Mouse (Mus musculus): ENCODE measurements around the gene Rap1b. TPM values are rescaled to one million over a fixed set of nuclear protein-coding genes. Genes with fewer than 3 reads are reported as not detected.

Gene Rap1b
- total RNA-seq, 4 experiments from 2014 or later = 111 to 128 (median 116) TPM

GRCm38 (mm10) chr10:117816721-117817120 lies 29.1 kb downstream of the Rap1b start:
- DNase-seq = no peak

GRCm38 (mm10) chr10:117812501-117812900 lies 33.3 kb downstream of the Rap1b start:
- DNase-seq = no peak

GRCm38 (mm10) chr10:117811555-117811954 lies 34.3 kb downstream of the Rap1b start:
- DNase-seq = no peak

GRCm38 (mm10) chr10:117810506-117810905 lies 35.3 kb downstream of the Rap1b start:
- DNase-seq = no peak

- no peak for DNase-seq
These were observed 37.8 kb downstream of the Rap1b start for GRCm38 (mm10) chr10:117808068-117808467.

- DNase-seq = no peak
These were observed 39.9 kb downstream of the Rap1b start for GRCm38 (mm10) chr10:117805919-117806318.

- no peak for DNase-seq
These were observed 41.7 kb downstream of the Rap1b start for GRCm38 (mm10) chr10:117803870-117804850.

GRCm38 (mm10) chr10:117801886-117802285 lies 43.9 kb downstream of the Rap1b start:
- no peak for DNase-seq

- no peak for DNase-seq
These were observed 46.0 kb downstream of the Rap1b start for GRCm38 (mm10) chr10:117799806-117800205.

GRCm38 (mm10) chr10:117798436-117799035 lies 47.3 kb downstream of the Rap1b start:
- DNase-seq = no peak

- no peak for DNase-seq
These were observed 48.2 kb downstream of the Rap1b start for GRCm38 (mm10) chr10:117797684-117798083.

- no peak for DNase-seq
These were observed 48.7 kb downstream of the Rap1b start for GRCm38 (mm10) chr10:117797106-117797505.

- no peak for DNase-seq
These were observed 49.7 kb downstream of the Rap1b start for GRCm38 (mm10) chr10:117796181-117796580.

GRCm38 (mm10) chr10:117795206-117795605 lies 50.6 kb downstream of the Rap1b start:
- peak; percentile 25 for DNase-seq

GRCm38 (mm10) chr10:117793436-117794030 lies 52.3 kb downstream of the Rap1b start:
- no peak for DNase-seq

GRCm38 (mm10) chr10:117792141-117793091 lies 53.4 kb downstream of the Rap1b start, which contains the start of gene Nup107:
Gene Nup107 (minus strand): TSS chr10:117792705.
- DNase-seq = peak; percentile 100

- no peak for DNase-seq
These were observed 54.7 kb downstream of the Rap1b start for GRCm38 (mm10) chr10:117791171-117791470.

GRCm38 (mm10) chr10:117790421-117791170 lies 55.2 kb downstream of the Rap1b start:
- no peak for DNase-seq

- DNase-seq = no peak
These were observed 55.8 kb downstream of the Rap1b start for GRCm38 (mm10) chr10:117790011-117790410.

GRCm38 (mm10) chr10:117784646-117785045 lies 61.2 kb downstream of the Rap1b start:
- no peak for DNase-seq

GRCm38 (mm10) chr10:117783786-117784420 lies 61.9 kb downstream of the Rap1b start:
- DNase-seq = no peak

All from adrenal gland, adult 8-10 months (tissue).